Mouse (Mus musculus): ENCODE results near the gene Rec8. TPM values are rescaled to one million over a fixed set of nuclear protein-coding genes. Genes with fewer than 3 reads are reported as not detected.

The Rec8 gene
- total and polyA plus RNA-seq, 3 experiments: not detected

DNA sequence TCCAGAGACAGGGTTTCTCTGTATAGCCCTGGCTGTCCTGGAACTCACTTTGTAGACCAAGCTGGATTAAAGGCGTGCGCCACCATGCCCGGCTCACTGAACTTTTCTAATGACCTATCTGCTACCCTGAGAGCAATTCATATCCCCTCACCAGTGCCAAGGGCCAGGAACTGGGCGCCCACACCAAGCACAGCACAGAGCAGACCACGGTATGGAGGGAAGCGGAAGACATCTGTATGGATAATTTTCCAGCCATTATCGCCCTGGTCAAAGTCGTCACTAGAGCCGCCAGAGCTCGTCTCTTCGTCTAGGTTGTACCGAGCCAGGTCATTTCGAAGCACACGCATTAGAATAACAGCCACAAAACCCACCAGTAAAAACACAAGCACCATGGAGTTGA is 23.0 kb downstream of the Rec8 start:
- no peaks in the 10 kb centered on the region for H3K27me3 ChIP-seq (replicated peaks)
- dilution Hi-C loops (cut with MboI; ENCODE audit: extremely low pct_ligation_motif_present, extremely low pct_unique_long_range_greater_than_20kb, low sequenced_read_pairs): no loop called here
- TF ChIP-seq MXI1 (IDR thresholded peaks at IDR 0.05; ENCODE audit: low read depth, low read length) (no peak), HCFC1 (IDR thresholded peaks at IDR 0.05; ENCODE audit: low read depth, low read length) (no peak)
- no peaks in the 10 kb centered on the region for H3K9me3 ChIP-seq (replicated peaks; ENCODE audit: low read length)
- in situ Hi-C loops (cut with MboI; ENCODE audit: low pct_ligation_motif_present, low pct_unique_long_range_greater_than_20kb, low sequenced_read_pairs): no loop called here
- H3K4me2 ChIP-seq (ENCODE audit: insufficient read depth, low read depth, poor library complexity, severe bottlenecking): no peak overlapping the region
- H3K36me3 ChIP-seq (replicated peaks in 1 of 2; ENCODE audit: control insufficient read depth in 1 of 2, insufficient read depth in 1 of 2, low read length in 1 of 2): peaks cover 36 to 57% of the 10 kb centered on the region in 2 experiments
- H3K79me2 ChIP-seq (replicated peaks; ENCODE audit: control insufficient read depth, extremely low read depth, insufficient read depth, poor library complexity, severe bottlenecking): peaks cover 38% of the 10 kb centered on the region
- H3K9ac ChIP-seq (ENCODE audit: insufficient read depth, low read depth): no peak overlapping the region
- peaks cover 4 to 44% of the 10 kb centered on the region in 2 experiments; a peak in 2 of 4 replicates for H3K4me1 ChIP-seq (ENCODE audit: control insufficient read depth in 1 of 2, insufficient read depth in 2 of 2)
- H3K4me3 ChIP-seq (replicated peaks in 1 of 3; ENCODE audit: low read depth in 2 of 3, low read length in 2 of 3, poor library complexity in 1 of 3): no peak overlapping the region
- no peak overlapping the region for H3K27ac ChIP-seq (ENCODE audit: insufficient read depth, low read depth)
- DNase-seq (ENCODE audit: extremely low read depth): no peak

DNA sequence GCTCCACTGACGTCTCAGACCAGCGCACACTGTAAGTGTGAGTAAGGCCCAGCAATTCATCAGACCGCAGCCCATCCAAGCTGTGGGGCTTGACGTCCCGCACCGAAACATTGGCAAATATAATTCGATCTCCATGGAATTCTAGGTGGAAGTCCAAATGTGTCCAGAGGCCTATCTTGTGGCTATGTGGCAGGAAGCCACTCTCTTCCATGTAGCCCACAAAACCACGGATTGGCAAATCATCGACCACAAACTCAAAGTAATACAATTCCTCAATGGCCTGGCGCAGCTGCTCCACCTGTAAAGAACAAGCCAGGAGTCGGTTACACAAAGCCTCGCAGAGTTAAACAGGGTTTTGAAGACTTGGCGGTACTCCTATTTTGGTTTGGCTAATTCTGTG is 23.5 kb downstream of the Rec8 start:
- no peaks in the 10 kb centered on the region for H3K27me3 ChIP-seq (replicated peaks)
- no peak for DNase-seq (ENCODE audit: extremely low read depth)
- no peak overlapping the region for H3K4me3 ChIP-seq (replicated peaks in 1 of 3; ENCODE audit: low read depth in 2 of 3, low read length in 2 of 3, poor library complexity in 1 of 3)
- in situ Hi-C loops (cut with MboI; ENCODE audit: low pct_ligation_motif_present, low pct_unique_long_range_greater_than_20kb, low sequenced_read_pairs): no loop called here
- no peak overlapping the region for H3K4me2 ChIP-seq (ENCODE audit: insufficient read depth, low read depth, poor library complexity, severe bottlenecking)
- dilution Hi-C loops (cut with MboI; ENCODE audit: extremely low pct_ligation_motif_present, extremely low pct_unique_long_range_greater_than_20kb, low sequenced_read_pairs): no loop called here
- H3K36me3 ChIP-seq (replicated peaks in 1 of 2; ENCODE audit: control insufficient read depth in 1 of 2, insufficient read depth in 1 of 2, low read length in 1 of 2): peaks cover 36 to 58% of the 10 kb centered on the region in 2 experiments
- H3K4me1 ChIP-seq (ENCODE audit: control insufficient read depth in 1 of 2, insufficient read depth in 2 of 2): peaks cover 4 to 45% of the 10 kb centered on the region in 2 experiments; a peak in 2 of 4 replicates
- peaks cover 38% of the 10 kb centered on the region for H3K79me2 ChIP-seq (replicated peaks; ENCODE audit: control insufficient read depth, extremely low read depth, insufficient read depth, poor library complexity, severe bottlenecking)
- no peaks in the 10 kb centered on the region for H3K9me3 ChIP-seq (replicated peaks; ENCODE audit: low read length)
- H3K27ac ChIP-seq (ENCODE audit: insufficient read depth, low read depth): no peak overlapping the region
- no peak overlapping the region for H3K9ac ChIP-seq (ENCODE audit: insufficient read depth, low read depth)
- TF ChIP-seq E2F4 (IDR thresholded peaks at IDR 0.05; ENCODE audit: insufficient replicate concordance, low read depth, low read length): no peak
- TF ChIP-seq USF2 (conservative IDR thresholded peaks at IDR 0.05; ENCODE audit: low read depth, low read length): no peak
- no peak for TF ChIP-seq ZKSCAN1 (IDR thresholded peaks at IDR 0.05; ENCODE audit: borderline replicate concordance, low read depth, low read length)
- no peak for TF ChIP-seq ZC3H11A (IDR thresholded peaks at IDR 0.05; ENCODE audit: low read depth, low read length)
- no peak for TF ChIP-seq ZNF384 (IDR thresholded peaks at IDR 0.05; ENCODE audit: low read depth, low read length)
- TF ChIP-seq RCOR1 (conservative IDR thresholded peaks at IDR 0.05; ENCODE audit: low read depth, low read length): no peak
- no peak for TF ChIP-seq USF1 (IDR thresholded peaks at IDR 0.05; ENCODE audit: low read depth, low read length)
- no peak for TF ChIP-seq IRF4 (IDR thresholded peaks at IDR 0.05; ENCODE audit: low read depth, low read length)
- no peak for TF ChIP-seq TBP (conservative IDR thresholded peaks at IDR 0.05; ENCODE audit: low read depth, low read length)
- TF ChIP-seq MAX (IDR thresholded peaks at IDR 0.05; ENCODE audit: low read length): no peak
- TF ChIP-seq EP300 (IDR thresholded peaks at IDR 0.05; ENCODE audit: low read length): no peak
- TF ChIP-seq SIN3A (IDR thresholded peaks at IDR 0.05; ENCODE audit: low read length): no peak
- no peak for TF ChIP-seq MAFK (IDR thresholded peaks at IDR 0.05; ENCODE audit: insufficient replicate concordance, low read length)
- no peak for TF ChIP-seq CHD1 (IDR thresholded peaks at IDR 0.05; ENCODE audit: low read depth, low read length)
- no peak for TF ChIP-seq PAX5 (IDR thresholded peaks at IDR 0.05; ENCODE audit: low read length)
- no peak for TF ChIP-seq POLR2AphosphoS2 (IDR thresholded peaks at IDR 0.05; ENCODE audit: low read depth, low read length)

Data from CH12.LX (cell line).